Mouse (Mus musculus): ENCODE data around the gene Tdrd7.

Tdrd7 gene

DNA sequence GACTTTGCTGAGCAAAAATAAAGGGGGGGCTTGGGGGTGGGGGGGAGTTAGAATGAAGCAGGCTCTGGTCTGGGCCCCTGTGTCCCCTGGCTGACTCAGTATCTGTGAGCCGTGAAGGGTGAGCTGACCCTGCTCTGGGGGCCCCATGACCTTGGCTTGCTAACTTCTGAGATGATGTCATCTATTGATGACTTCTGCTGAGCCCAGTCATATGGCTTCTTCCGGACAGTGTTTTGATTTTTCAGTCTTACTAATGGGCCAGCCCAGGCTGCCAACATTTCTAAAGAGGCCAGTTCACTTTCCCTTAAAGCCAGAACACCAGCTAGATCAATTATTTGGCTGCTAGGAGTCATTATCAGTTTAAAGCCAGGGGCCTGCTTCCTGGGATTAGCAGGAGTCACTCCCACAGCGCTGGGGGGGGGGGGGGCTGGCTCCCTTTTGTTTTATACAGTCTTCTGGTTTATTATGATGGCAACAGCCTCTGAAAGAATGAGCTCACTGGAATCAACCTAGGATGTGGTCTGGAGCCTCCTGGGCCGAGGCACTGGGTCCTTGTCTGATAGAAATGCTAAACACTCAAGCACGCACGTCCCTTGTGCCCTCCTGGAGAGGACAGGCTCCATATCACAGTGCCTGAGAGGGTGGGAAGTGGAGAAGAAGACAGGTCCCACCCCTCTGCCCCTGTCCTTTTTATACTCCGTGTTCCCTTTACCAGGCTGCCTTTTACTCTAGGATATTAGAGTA, 76.8 kb downstream of the Tdrd7 start:
- in situ Hi-C loops (cut with MboI, MseI): no loop called here

GRCm38 (mm10) chr4:46042505-46042850, 77.3 kb downstream of the Tdrd7 start:
- in situ Hi-C loops (cut with MboI, MseI): no loop called here

GRCm38 (mm10) chr4:46043361-46043760, 78.2 kb downstream of the Tdrd7 start:
- in situ Hi-C loops (cut with MboI, MseI): no loop called here

GRCm38 (mm10) chr4:46047971-46048370, 82.8 kb downstream of the Tdrd7 start:
- in situ Hi-C loops (cut with MboI, MseI): no loop called here

- in situ Hi-C loops (cut with MboI, MseI): no loop called here
Observed at GRCm38 (mm10) chr4:46048418-46048817, 83.3 kb downstream of the Tdrd7 start.

GRCm38 (mm10) chr4:46053323-46054107, 88.4 kb downstream of the Tdrd7 start:
- in situ Hi-C loops (cut with MboI, MseI): no loop called here

DNA sequence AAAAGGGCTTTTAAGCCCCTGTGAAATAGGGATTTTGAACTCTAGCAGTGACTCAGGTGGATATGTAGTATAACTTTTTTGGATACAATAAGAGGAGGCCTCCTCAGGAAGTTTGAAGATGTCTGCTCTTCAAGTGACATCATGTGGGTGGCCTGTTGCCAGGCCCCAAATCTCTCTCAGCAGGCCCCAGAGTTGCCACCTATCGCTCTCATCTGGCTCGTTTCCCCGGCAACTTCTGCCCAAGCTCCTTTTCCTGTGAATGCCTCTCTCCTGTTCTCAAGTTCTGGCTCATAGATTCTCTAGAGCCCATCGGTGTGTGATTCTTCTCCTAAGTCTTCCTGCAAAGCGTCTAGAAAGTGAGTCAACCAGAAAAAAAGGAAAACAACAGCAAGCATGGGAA, 91.0 kb downstream of the Tdrd7 start:
- in situ Hi-C loops (cut with MboI, MseI): no loop called here

DNA sequence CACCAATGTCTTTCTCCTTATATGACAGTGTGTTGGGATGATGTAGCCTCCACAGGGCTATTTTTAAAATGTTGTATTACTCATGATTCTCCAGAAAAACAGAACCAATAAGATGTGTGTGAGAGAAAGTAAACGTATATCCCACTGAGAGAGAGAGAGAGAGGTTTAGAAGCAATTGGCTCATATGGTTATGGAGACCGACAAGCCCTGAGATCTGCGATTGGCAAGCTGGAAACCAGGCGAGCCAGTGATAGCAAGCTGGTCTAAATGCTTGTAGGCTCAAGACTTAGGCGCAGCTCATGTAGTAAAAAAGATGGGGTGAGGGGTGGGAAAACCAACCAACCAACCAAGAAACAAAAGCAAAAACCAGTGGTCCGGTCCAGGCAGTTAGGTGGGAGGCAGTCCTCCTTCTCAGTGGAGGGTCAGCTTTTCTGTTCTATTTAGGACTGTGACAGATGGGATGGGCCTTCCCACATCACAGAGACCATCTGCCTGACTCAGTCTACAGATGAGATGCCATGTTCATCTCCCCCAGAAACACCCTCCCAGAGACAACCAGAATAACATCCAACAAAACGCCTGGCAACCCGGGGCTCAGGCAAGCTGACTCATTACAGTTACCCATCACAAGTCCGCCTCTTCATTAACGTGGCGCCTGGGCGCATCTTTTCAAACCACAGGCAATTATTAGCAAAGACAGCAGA, 96.3 kb downstream of the Tdrd7 start:
- in situ Hi-C loops (cut with MboI, MseI): no loop called here

- in situ Hi-C loops (cut with MboI, MseI): no loop called here
Observed at GRCm38 (mm10) chr4:46063841-46064240, 98.7 kb downstream of the Tdrd7 start.

- in situ Hi-C loops (cut with MboI, MseI): no loop called here
Observed at GRCm38 (mm10) chr4:46064263-46064662, 99.1 kb downstream of the Tdrd7 start.

GRCm38 (mm10) chr4:46064961-46065360, 99.8 kb downstream of the Tdrd7 start:
- in situ Hi-C loops (cut with MboI, MseI): no loop called here

GRCm38 (mm10) chr4:46065695-46066340, 100.7 kb downstream of the Tdrd7 start:
- in situ Hi-C loops (cut with MboI, MseI): no loop called here

DNA sequence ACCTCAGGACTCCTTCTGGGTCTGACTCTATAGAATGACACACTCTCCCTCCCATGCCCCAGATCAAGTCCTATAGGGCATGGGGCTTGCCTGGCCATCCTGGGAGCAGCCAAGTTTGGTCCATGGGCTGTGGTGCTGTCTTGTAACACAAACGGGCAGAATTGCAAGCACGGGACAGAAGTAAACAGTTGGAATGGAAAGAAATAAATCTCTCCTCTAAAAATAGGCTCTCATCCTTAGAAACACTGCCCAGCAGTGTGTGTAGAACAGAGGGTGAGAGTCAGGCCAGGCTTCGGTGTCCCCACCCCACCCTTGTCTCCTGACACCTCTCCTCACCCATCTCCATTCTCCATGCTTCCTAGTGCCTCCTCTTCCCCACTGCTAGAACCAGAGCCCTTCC, 102.9 kb downstream of the Tdrd7 start:
- in situ Hi-C loops (cut with MboI, MseI): no loop called here

DNA sequence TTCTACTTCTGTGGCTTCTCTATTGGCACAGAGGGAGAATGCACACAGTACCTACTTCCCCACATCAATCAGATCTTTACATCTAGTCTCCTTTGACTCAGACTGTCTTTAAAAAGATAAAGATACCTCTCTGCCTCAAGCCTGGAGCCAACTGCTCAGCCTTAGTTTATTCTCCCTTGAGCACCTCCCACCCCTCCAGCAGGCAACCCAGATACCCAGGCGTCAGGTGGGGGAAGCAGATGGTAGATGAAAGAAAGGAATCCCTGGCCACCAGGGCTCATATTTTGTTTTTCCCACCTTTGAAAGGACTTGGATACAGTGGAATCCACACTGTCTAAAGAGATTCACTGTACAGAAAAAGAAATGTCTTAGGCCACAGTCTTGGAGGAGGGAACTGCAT, 103.4 kb downstream of the Tdrd7 start:
- in situ Hi-C loops (cut with MboI, MseI): no loop called here

DNA sequence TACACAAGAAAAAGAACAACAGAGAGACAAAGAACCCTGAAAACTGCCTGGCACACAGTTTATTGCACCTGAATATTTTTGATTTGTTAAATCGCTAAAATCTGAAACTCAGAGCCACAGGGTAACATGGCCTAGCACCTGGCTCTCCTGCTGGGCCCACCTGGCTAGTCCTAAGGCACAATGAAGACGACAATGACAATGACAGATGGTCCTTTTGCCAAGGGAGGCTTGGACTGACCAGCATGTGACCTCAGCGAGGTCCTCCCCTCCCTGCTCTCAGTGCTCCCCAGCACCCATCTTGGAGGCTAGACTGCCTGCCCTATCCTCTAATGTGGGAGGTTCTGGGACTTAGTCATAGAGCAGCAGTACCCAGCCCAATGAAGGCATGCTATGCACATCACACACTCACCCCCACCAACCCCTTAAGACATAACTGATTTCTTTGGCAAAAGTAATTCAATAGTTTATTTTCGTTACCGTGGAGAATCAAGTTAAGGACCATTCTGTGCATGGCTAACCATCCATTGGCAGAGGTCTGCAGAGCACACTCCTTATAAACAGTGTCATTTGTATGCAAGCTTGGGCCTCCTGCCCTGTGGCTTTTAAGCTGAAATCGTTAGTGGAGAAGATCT, 104.8 kb downstream of the Tdrd7 start:
- in situ Hi-C loops (cut with MboI, MseI): no loop called here

DNA sequence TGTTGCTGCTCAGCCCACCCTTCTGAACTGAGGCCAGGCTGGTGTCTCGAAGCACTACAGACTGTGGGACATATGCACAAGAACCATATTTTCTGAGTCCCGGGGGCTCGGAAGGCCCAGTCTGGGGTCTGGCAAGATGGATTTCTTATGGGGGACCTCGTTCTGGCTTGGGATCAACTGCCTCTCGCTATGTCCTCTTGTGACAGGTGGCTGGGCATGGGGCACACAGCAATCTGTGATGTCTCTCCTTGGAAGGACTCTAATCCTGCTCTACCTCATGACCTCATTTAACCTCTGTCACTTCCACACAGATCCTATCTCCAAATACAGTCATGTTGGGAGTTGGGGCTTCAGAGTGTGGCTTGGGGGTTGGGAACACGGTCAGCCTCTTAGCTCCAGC, 107.5 kb downstream of the Tdrd7 start:
- in situ Hi-C loops (cut with MboI, MseI): no loop called here

GRCm38 (mm10) chr4:46073736-46074135, 108.6 kb downstream of the Tdrd7 start:
- in situ Hi-C loops (cut with MboI, MseI): no loop called here

DNA sequence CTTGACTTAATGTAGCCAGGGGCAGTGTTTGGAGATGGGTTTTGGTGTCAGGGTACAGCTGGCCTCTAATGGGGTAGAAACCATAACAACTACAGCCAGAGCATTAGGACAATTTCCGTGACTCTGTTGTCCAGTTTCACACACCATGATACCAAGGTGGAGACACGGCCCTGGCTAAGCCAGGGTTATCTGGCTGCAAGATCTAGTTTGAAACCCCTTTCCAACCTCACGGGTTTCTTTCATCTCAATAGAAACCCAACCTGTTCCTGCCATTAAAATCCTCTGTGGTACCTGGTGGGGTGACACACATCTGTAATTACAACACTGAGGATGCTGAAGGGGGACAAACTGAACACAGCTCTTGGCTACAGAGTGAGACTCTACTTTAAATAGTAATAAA, 110.5 kb downstream of the Tdrd7 start:
- in situ Hi-C loops (cut with MboI, MseI): no loop called here

GRCm38 (mm10) chr4:46076892-46077291, 111.8 kb downstream of the Tdrd7 start:
- in situ Hi-C loops (cut with MboI, MseI): no loop called here

GRCm38 (mm10) chr4:46080261-46080660, 115.1 kb downstream of the Tdrd7 start:
- in situ Hi-C loops (cut with MboI, MseI): no loop called here

DNA sequence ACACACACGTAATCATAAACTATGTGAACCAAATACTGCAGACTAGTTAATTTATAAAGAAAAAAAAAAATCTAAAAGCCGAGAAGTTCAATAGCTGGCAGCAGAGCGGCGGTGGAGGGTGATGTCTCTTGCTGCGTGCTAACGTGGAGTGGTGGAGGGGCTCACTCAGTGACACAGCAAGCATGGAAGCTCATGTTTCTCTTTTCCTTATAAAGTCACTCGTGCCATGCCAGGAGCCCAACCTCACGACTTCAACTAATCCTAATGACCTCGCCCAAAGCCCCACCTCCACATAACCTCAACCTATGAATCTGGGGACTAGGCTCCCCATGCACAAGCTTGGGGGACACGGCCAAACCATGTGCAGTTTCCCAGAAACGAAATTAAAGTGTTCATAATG, 117.4 kb downstream of the Tdrd7 start:
- in situ Hi-C loops (cut with MboI, MseI): no loop called here
